Mouse (Mus musculus) midbrain, embryonic 11.5 days (tissue): Measurements from ENCODE around the gene Sun1. TPM values are rescaled to one million over a fixed set of nuclear protein-coding genes. Genes with fewer than 3 reads are reported as not detected.

ENCODE experiments used
- ATAC-seq: fragments of 200-750 bp; cut with Nextera tagmentation; 2 replicates; pipeline ENCODE4 v1.8.0; 2017; ENCODE audit warnings: moderate TSS enrichment, moderate library complexity; ENCODE audit not compliant: low FRiP score
- DNase-seq: peaks from one replicate; pipeline ENCODE4 v3.0.0; 2015; ENCODE audit warnings: low spot score; ENCODE audit errors: missing footprints
- H3K27ac ChIP-seq: fragments of 300-500 bp; sonication (generic); 2 replicates; pipeline ENCODE4 v1.5.1; 2014; ENCODE audit warnings: low read depth, low read length
- H3K27me3 ChIP-seq: fragments of 300-500 bp; sonication (generic); 2 replicates; pipeline ENCODE4 v1.6.1; 2014; ENCODE audit warnings: mild to moderate bottlenecking, low read length, moderate library complexity, mixed read lengths; ENCODE audit not compliant: control insufficient read depth, insufficient read depth
- H3K36me3 ChIP-seq: fragments of 300-500 bp; sonication (generic); 2 replicates; pipeline ENCODE4 v1.6.1; 2014; ENCODE audit warnings: mild to moderate bottlenecking, low read length, moderate library complexity, mixed read lengths; ENCODE audit not compliant: control insufficient read depth, insufficient read depth
- H3K4me1 ChIP-seq: fragments of 300-500 bp; sonication (generic); 2 replicates; pipeline ENCODE4 v1.6.1; 2014; ENCODE audit warnings: low read length; ENCODE audit not compliant: control insufficient read depth, insufficient read depth
- H3K4me2 ChIP-seq: fragments of 300-500 bp; sonication (generic); 2 replicates; pipeline ENCODE4 v1.6.1; 2014; ENCODE audit warnings: mild to moderate bottlenecking, moderate library complexity
- H3K4me3 ChIP-seq: fragments of 300-500 bp; sonication (generic); 2 replicates; pipeline ENCODE4 v1.5.1; 2014; ENCODE audit warnings: low read depth, low read length
- H3K9ac ChIP-seq: fragments of 300-500 bp; sonication (generic); 2 replicates; pipeline ENCODE4 v1.6.1; 2014; ENCODE audit warnings: low read length
- H3K9me3 ChIP-seq: fragments of 300-500 bp; sonication (generic); 2 replicates; pipeline ENCODE4 v1.6.1; 2016; ENCODE audit warnings: low read length; ENCODE audit not compliant: control insufficient read depth
- WGBS: fragments of 180-500 bp; shearing (Covaris S2); extraction: QIAGEN DNeasy Blood & Tissue Kit; methylation state at CpG from one replicate; pipeline ENCODE4 v1.1.7; 2014; 5-methylcytosine and 5-hydroxymethylcytosine counted together
- polyA plus RNA-seq: library from polyadenylated mRNA; unstranded; fragments of >200 nt; fragmentation: Nextera tagmentation; extraction: Ambion mirVana; gene quantifications from 2 replicates; pipeline ENCODE4 v1.2.1, GENCODE M21; 2014

Gene Sun1
- polyA plus RNA-seq, 1 experiment from 2014 or later, result 41.9 TPM

- WGBS, result 71% methylated on average over 6 of the region's 6 CpGs
- no peak overlapping the region for H3K9ac ChIP-seq
- H3K4me2 ChIP-seq, result no peak overlapping the region
- DNase-seq (peak; percentile 23), ATAC-seq (no peak)
- no peaks in the 10 kb centered on the region for H3K9me3 ChIP-seq
- H3K4me3 ChIP-seq, result no peak overlapping the region
- H3K4me1 ChIP-seq, result no peaks in the 10 kb centered on the region
- H3K36me3 ChIP-seq, result no peaks in the 10 kb centered on the region
- H3K27me3 ChIP-seq, result no peaks in the 10 kb centered on the region
- H3K27ac ChIP-seq, result no peak overlapping the region
Measured at GRCm38 (mm10) chr5:139291811-139292560, 91.5 kb downstream of the Sun1 start.

GRCm38 (mm10) chr5:139294089-139294488 lies 93.7 kb downstream of the Sun1 start:
- WGBS, result 88% methylated on average over 2 of the region's 2 CpGs
- no peak overlapping the region for H3K4me2 ChIP-seq

GRCm38 (mm10) chr5:139297092-139297491 lies 96.7 kb downstream of the Sun1 start:
- DNase-seq, result peak; percentile 8
- H3K4me3 ChIP-seq, result no peak overlapping the region
- no peak overlapping the region for H3K9ac ChIP-seq
- no peaks in the 10 kb centered on the region for H3K27me3 ChIP-seq
- H3K9me3 ChIP-seq, result no peaks in the 10 kb centered on the region
- no peak overlapping the region for H3K4me2 ChIP-seq
- H3K36me3 ChIP-seq, result no peaks in the 10 kb centered on the region
- no peak for ATAC-seq
- 91% methylated on average over 10 of the region's 10 CpGs for WGBS
- H3K27ac ChIP-seq, result no peak overlapping the region
- H3K4me1 ChIP-seq, result no peaks in the 10 kb centered on the region

More at GRCm38 (mm10) chr5:139294089-139294488, 93.7 kb downstream of the Sun1 start:
- no peak for DNase-seq
- ATAC-seq, result no peak
- H3K9ac ChIP-seq, result no peak overlapping the region
- H3K4me3 ChIP-seq, result no peak overlapping the region
- H3K27me3 ChIP-seq, result no peaks in the 10 kb centered on the region
- H3K36me3 ChIP-seq, result no peaks in the 10 kb centered on the region
- no peaks in the 10 kb centered on the region for H3K4me1 ChIP-seq
- H3K9me3 ChIP-seq, result no peaks in the 10 kb centered on the region
- H3K27ac ChIP-seq, result no peak overlapping the region

DNA sequence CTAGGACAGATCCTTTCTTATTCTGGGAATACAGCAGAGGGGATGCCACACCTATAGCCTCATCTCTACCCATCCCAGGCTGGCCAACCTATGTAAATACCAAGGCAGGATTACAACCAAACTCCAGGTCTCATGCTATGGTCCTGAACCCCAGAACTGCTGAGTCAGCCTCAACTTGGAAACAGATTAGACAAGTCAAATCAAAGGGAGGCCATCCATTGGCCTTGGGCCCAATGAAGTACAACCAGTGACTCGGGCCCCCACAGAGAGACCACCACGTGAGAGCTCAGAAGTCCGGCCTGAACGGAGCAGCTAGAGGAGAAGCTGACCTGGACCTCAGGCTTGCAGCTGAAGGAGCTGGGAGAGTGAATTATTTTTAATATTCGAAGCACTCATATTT lies 97.3 kb downstream of the Sun1 start:
- no peak for ATAC-seq

More for the DNA sequence above, 97.3 kb downstream of the Sun1 start:
- Histone ChIP-seq H3K27ac (no peak overlapping the region), H3K36me3 (no peaks in the 10 kb centered on the region), H3K27me3 (no peaks in the 10 kb centered on the region), H3K4me1 (no peaks in the 10 kb centered on the region), H3K4me3 (no peak overlapping the region), H3K9ac (no peak overlapping the region), H3K4me2 (no peak overlapping the region), H3K9me3 (no peaks in the 10 kb centered on the region)
- peak; percentile 65 for DNase-seq
- 81% methylated on average over 5 of the region's 5 CpGs for WGBS

Other genes with a start within 250 kb of the Sun1 start
- gene Pdgfa, start 203.3 kb upstream of the Sun1 start, polyA plus RNA-seq, result 3.3 and 3.9 TPM in 2 replicates
- 19.5 and 20.2 TPM in 2 replicates for gene Prkar1b, start 50.6 kb upstream of the Sun1 start, polyA plus RNA-seq
- gene Dnaaf5, start 50.4 kb upstream of the Sun1 start, polyA plus RNA-seq, result 5.2 and 5.3 TPM in 2 replicates
- 118 and 123 TPM in 2 replicates for gene Get4, start 51.7 kb downstream of the Sun1 start, polyA plus RNA-seq
- gene Adap1, start 125.0 kb downstream of the Sun1 start, polyA plus RNA-seq, result 2.4 TPM in 2 replicates
- 124 and 133 TPM in 2 replicates for gene Cox19, start 150.8 kb downstream of the Sun1 start, polyA plus RNA-seq
- gene Cyp2w1, start 152.0 kb downstream of the Sun1 start, polyA plus RNA-seq, result not detected in 2 replicates
- 1.5 and 2.7 TPM in 2 replicates for gene Gpr146, start 177.1 kb downstream of the Sun1 start, polyA plus RNA-seq
- gene C130050O18Rik, start 204.6 kb downstream of the Sun1 start, polyA plus RNA-seq, result 0.12 and 0.29 TPM in 2 replicates
- gene Gper1, start 222.5 kb downstream of the Sun1 start, polyA plus RNA-seq, result 1.9 and 2.5 TPM in 2 replicates